Comparison of ENCODE assay signal across 9 mouse cellular contexts in the genomic region with DNA sequence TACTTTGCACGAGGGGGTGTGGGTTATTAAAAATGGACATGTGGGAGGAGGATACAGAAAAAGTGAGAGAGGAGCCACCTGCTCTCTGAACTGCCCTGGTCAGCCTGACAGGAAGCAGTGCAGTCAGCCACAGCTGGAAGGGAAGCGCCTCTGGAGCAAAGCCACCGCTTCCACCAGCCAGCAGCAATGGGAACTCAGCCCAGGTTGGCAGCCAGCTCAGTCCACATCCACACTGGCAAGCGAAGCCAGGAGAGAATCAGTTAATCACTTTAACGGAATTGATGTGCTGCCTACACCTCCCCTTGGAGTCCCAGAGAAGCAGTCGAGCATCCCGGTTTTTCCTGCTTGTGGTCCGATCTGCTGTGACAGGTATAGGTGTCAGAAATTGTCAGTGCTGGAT.
DNase-seq lines count a peak whose midpoint lies in the region; ATAC-seq and TF ChIP-seq lines count a peak whose summit lies in the region.
"Had no signal": no experiment of that assay in that cellular context is flagged by ENCODE, and none has a peak within 500 bp of the region (broad histone marks: within the 10 kb centered on the region; RNA-seq: fewer than 3 reads in every experiment).

No protein-coding gene starts in this region.

- no peak for TF ChIP-seq CTCF in lung, adult 2 months (IDR thresholded peaks at IDR 0.05; ENCODE audit: insufficient read depth, low read length)
- no peak for TF ChIP-seq CTCF in thymus, adult 2 months (IDR thresholded peaks at IDR 0.05; ENCODE audit: borderline replicate concordance, control insufficient read depth, extremely low read depth, insufficient read depth, low read length, poor library complexity)

- H3K4me1 ChIP-seq in lung, adult 2 months (ENCODE audit: control insufficient read depth, insufficient read depth, low read length) = no peaks in the 10 kb centered on the region
- peaks cover 9% of the 10 kb centered on the region for H3K4me1 ChIP-seq in forebrain, embryonic 16.5 days (replicated peaks; ENCODE audit: control insufficient read depth, insufficient read depth, low read length)
- H3K4me1 ChIP-seq in thymus, adult 2 months (replicated peaks; ENCODE audit: control insufficient read depth, insufficient read depth, low read length) = no peaks in the 10 kb centered on the region

- no peak overlapping the region for H3K27ac ChIP-seq in forebrain, embryonic 16.5 days (ENCODE audit: low read length)
- H3K27ac ChIP-seq in thymus, adult 2 months (ENCODE audit: control insufficient read depth, insufficient read depth, low read length) = no peak overlapping the region
- H3K27ac ChIP-seq: macrophage; stomach, embryonic 15.5 days had no signal

- H3K36me3 ChIP-seq in forebrain, embryonic 16.5 days (ENCODE audit: control insufficient read depth, insufficient read depth) = no peaks in the 10 kb centered on the region
- no peaks in the 10 kb centered on the region for H3K36me3 ChIP-seq in thymus, adult 2 months (ENCODE audit: control insufficient read depth, insufficient read depth, low read length)
- H3K36me3 ChIP-seq: stomach, embryonic 15.5 days had no signal

- H3K4me3 ChIP-seq in lung, adult 2 months (replicated peaks; ENCODE audit: extremely low read depth, low read depth, low read length) = no peak overlapping the region
- no peak overlapping the region for H3K4me3 ChIP-seq in forebrain, embryonic 16.5 days (replicated peaks; ENCODE audit: low read length)
- H3K4me3 ChIP-seq in thymus, adult 2 months (ENCODE audit: control insufficient read depth, insufficient read depth, low read length) = no peak overlapping the region
- H3K4me3 ChIP-seq: stomach, embryonic 15.5 days had no signal

- no peak overlapping the region for H3K4me2 ChIP-seq in forebrain, embryonic 16.5 days (ENCODE audit: low read length)
- H3K4me2 ChIP-seq: stomach, embryonic 15.5 days had no signal

- intact Hi-C loops in heart, postnatal 14 days (cut with DNase I) = no loop called here
- intact Hi-C loops in left cerebral cortex, postnatal 10 days (cut with DNase I) = no loop called here

- ATAC-seq in forebrain, embryonic 16.5 days = peak; percentile 55

- TF ChIP-seq POLR2A in lung, adult 2 months (IDR thresholded peaks at IDR 0.05; ENCODE audit: borderline replicate concordance, extremely low read depth, low read depth, low read length) = no peak
- TF ChIP-seq POLR2A in thymus, adult 2 months (IDR thresholded peaks at IDR 0.05; ENCODE audit: control insufficient read depth, extremely low read depth, insufficient read depth, low read length, poor library complexity) = no peak

- no peak overlapping the region for H3K9ac ChIP-seq in forebrain, embryonic 16.5 days (replicated peaks; ENCODE audit: low read depth, low read length)
- H3K9ac ChIP-seq: stomach, embryonic 15.5 days had no signal

- WGBS in lung, adult 2 months = 20% methylated on average over 8 of the region's 8 CpGs
- WGBS in forebrain, embryonic 16.5 days = 44% methylated on average over 8 of the region's 8 CpGs
- 52% methylated on average over 8 of the region's 8 CpGs for WGBS in thymus, adult 2 months

- no peaks in the 10 kb centered on the region for H3K9me3 ChIP-seq in forebrain, embryonic 16.5 days (ENCODE audit: control insufficient read depth, low read length)
- H3K9me3 ChIP-seq: stomach, embryonic 15.5 days had no signal

- peak; percentile 7 to 12 for DNase-seq in lung, adult 18-20 months
- no peak for DNase-seq in lung, adult 2 months
- peak; percentile 68 to 81 for DNase-seq in heart, postnatal 14 days
- DNase-seq in left cerebral cortex, postnatal 10 days (ENCODE audit: extremely low spot score in 1 of 2, low spot score in 2 of 2) = peak; percentile 66 to 78
- peak; percentile 69 for DNase-seq in right cerebral cortex, postnatal 4 days
- DNase-seq in thymus, adult 2 months = no peak

- H3K27me3 ChIP-seq in forebrain, embryonic 16.5 days (replicated peaks; ENCODE audit: control insufficient read depth, insufficient read depth, low read length) = no peaks in the 10 kb centered on the region
- no peaks in the 10 kb centered on the region for H3K27me3 ChIP-seq in thymus, adult 2 months (ENCODE audit: control insufficient read depth, insufficient read depth, low read length)
- H3K27me3 ChIP-seq: stomach, embryonic 15.5 days had no signal

Comparison
In these comparisons a context has a peak if more than half of its experiments do, and no peak if none do; other contexts are left out.
1. DNase-seq: peak in lung, adult 18-20 months (2 of 2), heart, postnatal 14 days (2 of 2), left cerebral cortex, postnatal 10 days (2 of 2) and right cerebral cortex, postnatal 4 days (single experiment); none in lung, adult 2 months (single experiment) and thymus, adult 2 months (single experiment).